Mouse (Mus musculus): ENCODE data around the gene Hist1h3c. TPM values are rescaled to one million over a fixed set of nuclear protein-coding genes. Genes with fewer than 3 reads are reported as not detected.
A peak's percentile ranks its signal among the peaks of the same experiment; 100 is the strongest.

Gene Hist1h3c
- total RNA-seq, 2 experiments from 2014 or later = 2.5 to 3.4 TPM

DNA sequence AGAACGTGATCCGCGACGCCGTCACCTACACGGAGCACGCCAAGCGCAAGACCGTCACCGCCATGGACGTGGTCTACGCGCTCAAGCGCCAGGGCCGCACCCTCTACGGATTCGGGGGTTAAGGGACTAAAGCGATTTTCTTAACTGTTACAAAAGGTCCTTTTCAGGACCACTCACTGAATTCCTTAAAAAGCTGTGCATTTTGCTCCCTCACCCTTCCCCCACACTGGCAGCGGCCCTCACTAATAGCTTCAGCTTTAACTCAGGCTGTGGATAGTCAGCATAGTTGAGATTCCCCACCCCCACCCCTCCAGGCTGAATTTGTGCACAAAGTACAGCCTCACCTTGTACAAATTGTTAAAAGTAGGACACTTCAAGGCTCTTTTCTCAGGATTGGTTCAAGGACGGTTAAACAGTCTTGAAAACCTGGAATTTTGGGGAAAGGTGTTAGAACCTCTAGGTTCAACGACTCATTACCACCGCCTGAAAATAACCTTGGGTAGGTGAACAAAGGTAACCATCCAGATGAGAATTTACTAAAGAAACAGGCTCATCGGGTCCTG is 11.9 kb upstream of the Hist1h3c start:
- no peak for DNase-seq

DNA sequence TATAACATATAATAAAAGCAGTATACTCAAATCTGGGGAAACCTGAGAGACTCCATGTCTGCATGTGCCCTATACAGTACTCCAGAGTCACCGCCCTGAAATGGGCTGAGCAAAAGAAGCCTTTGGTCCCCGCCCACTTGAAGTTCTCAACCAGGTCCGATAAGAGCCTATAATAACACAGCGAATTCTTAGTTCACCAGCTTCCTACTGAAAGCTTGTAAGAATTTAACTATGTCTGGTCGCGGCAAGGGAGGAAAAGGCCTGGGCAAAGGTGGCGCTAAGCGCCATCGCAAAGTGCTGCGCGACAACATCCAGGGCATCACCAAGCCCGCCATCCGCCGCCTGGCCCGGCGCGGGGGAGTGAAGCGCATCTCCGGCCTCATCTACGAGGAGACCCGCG is 11.4 kb upstream of the Hist1h3c start, which contains the start of gene Hist1h4b:
TSS of gene Hist1h4b (plus strand) at position 224 of the 400 bp plus-strand sequence.
- peak; percentile 90 to 91 for DNase-seq

DNA sequence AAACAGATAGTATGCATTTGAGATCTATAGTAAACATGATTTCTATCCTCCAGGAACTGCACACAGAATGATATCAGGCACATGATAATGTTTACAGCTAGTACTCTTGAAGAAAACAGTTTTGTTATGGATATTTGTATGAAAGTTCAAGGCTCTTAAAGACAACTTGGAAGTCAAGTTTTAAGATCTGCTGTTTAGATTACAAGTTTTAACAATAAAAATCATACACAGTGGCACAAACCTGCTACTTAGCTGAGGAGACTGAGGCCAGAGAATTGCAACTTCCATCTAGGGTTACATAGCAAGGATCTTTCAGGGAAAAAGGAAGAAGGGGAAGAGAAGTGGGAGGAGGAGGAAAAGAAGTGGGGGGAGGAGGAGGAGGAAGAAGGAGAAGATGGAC is 9.6 kb upstream of the Hist1h3c start:
- DNase-seq = no peak

DNA sequence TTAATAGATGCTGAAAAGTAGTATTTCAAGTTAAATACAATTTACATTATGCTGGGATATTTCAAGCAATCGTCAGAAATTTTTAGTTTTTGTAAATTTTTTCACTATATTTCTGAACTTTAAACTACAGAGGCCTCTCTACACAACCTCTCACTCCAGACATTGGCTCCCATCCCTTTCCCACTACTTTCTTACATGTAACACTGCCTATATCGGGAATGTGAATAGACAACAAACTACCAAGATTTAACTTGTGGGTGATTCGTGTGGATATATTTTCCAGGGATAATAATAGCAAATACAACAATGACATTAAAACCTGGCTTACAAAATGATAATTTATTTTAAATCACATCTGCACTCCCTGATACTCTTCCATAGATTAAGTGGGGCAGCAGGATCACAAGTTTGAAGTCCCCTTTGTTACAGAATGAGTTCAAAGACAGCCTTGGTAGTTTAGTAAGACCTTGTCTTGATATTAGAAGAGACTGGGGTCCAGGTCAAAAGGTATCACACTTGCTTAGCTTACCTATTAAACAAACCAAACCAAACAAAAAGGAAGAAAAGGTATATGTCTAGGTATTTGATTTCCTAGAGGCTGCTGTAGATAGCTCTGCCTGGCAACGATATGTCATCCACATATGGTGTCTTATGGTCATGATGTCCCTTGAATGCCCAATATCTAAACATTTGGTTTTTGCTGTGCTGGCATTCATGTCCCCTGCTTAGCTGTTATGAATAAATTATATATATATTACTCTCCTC is 8.1 kb upstream of the Hist1h3c start:
- no peak for DNase-seq

DNA sequence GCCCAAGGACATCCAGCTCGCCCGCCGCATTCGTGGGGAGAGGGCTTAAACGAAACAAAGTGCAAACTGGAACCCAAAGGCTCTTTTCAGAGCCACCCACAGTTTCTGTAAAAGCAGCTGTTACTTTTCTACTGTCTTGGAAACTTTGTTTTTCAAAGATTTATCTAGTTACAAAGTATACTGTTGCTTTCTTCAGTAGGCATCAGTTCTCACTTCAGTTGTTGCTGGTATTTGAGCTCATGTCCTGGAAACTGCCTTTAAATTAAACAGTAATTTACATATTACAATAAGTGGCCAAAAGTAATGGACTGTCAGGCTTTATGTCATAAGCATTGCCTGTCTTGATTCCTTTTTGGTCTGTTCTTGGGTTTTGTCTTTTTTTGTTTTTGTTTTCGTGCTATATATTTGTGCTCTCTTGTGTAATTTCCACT is 7.4 kb upstream of the Hist1h3c start:
- no peak for DNase-seq

DNA sequence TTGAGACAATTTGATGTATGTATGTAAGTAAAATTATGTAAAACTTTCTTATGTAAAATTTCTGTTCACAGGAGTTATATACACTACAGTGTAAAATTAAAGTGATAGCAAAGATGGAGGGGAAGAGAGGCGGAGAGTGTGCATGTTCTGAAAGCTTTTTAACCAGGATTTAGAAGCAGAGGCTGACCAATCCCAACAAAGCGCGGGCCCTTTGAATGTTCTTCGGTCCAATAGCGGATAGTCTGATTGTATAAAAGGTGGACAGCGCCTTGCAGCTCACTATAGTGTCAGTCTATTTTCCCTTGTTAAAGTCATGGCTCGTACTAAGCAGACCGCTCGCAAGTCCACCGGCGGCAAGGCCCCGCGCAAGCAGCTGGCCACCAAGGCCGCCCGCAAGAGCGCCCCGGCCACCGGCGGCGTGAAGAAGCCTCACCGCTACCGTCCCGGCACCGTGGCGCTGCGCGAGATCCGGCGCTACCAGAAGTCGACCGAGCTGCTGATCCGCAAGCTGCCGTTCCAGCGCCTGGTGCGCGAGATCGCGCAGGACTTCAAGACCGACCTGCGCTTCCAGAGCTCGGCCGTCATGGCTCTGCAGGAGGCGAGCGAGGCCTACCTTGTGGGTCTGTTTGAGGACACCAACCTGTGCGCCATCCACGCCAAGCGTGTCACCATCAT is 6.8 kb upstream of the Hist1h3c start, which contains the start of gene Hist1h3b:
TSS of gene Hist1h3b (plus strand) at position 201 of the 675 bp plus-strand sequence.
- DNase-seq = peak; percentile 80 to 89

DNA sequence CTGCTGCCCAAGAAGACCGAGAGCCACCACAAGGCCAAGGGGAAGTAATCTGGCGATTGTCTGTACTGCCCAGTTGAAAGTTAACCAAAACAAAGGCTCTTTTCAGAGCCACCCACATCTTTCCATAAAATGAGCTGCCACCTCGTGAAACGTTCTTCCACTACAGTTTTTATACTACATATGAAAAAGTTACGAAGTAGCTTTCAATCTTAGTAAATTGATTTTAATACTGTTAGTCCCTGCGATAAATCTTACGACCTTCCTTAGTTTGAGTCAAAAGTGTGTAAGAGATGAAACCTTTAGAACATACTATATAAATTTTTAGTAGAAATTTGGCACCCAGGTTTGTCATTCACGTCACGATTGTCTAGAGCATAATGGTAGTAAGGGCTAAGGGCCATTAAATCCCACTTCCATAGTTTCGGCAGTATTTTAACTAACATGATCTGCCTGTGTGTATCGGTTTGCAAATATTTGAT is 6.1 kb upstream of the Hist1h3c start:
- DNase-seq = no peak

DNA sequence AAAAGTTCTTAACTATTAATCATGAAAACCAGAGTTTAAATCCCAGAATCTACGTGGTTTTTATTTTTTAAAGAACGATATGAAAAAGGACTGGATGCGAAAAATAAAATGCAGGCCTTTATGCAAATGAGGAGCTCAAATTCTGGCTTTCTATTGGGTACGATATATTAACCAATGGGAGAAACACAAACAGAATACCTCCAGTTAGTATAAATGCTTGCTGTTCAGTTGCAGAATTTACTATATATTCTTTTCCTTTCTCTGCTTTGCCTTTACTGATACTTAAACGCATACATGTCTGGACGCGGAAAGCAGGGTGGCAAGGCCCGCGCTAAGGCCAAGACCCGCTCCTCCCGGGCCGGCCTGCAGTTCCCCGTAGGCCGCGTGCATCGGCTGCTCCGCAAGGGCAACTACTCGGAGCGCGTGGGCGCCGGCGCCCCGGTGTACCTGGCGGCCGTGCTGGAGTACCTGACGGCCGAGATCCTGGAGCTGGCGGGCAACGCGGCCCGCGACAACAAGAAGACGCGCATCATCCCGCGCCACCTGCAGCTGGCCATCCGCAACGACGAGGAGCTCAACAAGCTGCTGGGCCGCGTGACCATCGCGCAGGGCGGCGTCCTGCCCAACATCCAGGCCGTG is 5.6 kb upstream of the Hist1h3c start, which contains the start of gene Hist1h2ab:
TSS of gene Hist1h2ab (plus strand) at position 288 of the 639 bp plus-strand sequence.
- DNase-seq = peak; percentile 42 to 54

DNA sequence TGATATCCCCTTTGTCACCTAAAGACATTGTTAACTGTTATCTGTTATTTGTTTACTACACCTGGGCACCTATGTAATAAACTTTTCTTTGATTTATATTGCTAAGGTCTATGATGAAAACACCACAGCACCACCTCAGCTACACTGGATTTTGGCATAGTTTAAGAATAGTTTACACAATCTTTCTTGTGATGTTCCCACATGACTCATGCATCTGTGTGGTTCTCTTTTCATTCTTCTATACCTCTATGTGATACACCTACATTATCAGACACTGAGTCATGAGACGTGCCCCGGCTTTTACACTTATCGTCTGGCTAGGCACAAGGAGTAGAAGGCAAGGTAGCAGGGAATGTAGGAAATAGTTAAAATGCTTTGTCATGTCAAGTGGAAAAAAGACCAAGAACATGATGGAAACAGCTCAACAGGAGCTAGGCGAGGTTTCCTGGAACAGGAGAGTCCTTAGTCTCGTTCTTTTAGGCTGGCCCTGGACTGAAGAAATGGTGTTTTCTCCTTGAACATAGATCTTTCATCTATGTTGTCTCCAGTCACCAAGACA is 4.2 kb upstream of the Hist1h3c start:
- no peak for DNase-seq

DNA sequence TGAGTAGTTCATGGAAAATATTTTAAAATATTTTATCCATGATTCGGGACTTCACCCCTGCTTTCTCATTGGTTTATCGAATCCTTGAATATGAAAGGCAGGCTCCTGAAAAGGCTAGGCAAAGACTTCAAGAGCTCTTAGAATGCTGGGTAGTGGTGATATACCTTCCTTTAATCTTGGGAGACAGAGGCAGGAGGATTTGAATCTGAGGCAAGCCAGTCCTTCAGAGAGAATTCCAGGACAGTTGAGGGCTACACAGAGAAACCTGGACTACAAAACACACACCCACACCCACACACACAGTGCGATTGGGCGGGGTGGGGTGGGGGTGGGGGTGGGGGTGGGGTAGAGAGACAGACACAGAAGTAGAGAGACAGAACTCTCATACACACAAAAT is 2.5 kb upstream of the Hist1h3c start:
- no peak for DNase-seq

DNA sequence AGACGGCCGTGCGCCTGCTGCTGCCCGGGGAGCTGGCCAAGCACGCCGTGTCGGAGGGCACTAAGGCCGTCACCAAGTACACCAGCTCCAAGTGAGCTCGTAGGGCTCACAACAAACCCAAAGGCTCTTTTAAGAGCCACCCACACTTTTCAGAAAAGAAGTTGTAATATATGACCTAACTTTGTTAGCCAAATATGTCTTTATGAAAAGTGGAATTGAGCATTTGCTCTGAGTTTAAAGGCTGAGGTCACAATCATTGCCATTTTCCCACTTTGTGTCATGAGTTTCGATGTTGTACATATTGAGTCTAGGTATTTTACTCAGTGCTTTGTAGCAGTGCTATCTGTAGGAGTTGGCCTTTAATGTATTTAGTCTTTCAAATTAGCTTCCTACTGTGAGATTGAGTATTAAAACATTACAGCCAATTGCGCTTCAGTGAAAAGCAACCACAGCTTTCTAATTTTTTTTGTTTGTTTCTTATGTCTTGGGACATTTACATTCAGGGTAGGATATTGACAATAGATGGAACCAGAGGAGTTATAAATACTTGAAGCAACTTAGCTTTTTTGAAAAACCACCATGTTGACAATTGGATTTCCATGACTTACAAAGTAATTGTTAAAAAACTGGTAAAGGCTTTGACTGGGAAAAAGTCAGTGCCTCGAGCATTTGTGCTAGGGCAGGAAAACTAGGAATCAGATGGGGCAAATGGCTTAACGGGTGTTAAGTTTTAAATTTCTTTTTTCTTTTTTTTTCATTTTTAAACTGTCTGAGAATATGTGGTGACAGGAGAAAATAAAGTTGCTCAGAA is 1.9 kb upstream of the Hist1h3c start:
- no peak for DNase-seq

DNA sequence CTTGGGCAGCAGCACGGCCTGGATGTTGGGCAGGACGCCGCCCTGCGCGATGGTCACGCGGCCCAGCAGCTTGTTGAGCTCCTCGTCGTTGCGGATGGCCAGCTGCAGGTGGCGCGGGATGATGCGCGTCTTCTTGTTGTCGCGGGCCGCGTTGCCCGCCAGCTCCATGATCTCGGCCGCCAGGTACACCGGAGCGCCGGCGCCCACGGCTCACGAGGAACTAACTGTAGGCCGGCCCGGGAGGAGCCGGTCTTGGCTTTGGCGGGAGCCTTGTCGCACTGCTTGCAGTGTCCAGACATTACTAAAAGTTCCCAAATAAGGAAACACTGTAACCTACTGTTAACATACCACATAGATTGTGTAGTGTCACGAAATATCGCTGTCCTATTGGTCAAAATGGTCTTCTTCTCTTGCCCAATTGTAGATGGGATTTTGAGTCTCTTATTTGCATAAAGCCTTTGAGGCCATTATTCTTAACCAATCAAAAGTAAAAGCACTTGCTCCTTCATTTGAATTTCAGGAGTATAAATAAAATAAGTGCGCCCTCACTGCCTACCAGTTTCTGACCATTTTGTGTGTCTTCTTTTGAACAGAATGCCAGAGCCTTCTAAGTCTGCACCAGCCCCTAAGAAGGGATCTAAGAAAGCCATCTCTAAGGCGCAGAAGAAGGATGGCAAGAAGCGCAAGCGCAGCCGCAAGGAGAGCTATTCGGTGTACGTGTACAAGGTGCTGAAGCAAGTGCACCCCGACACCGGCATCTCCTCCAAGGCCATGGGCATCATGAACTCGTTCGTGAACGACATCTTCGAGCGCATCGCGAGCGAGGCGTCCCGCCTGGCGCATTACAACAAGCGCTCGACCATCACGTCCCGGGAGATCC is 1.0 kb upstream of the Hist1h3c start, which contains the start of gene Hist1h2bb:
TSS of gene Hist1h2bb (plus strand) at position 534 of the 880 bp plus-strand sequence.
- DNase-seq = peak; percentile 83 to 85

DNA sequence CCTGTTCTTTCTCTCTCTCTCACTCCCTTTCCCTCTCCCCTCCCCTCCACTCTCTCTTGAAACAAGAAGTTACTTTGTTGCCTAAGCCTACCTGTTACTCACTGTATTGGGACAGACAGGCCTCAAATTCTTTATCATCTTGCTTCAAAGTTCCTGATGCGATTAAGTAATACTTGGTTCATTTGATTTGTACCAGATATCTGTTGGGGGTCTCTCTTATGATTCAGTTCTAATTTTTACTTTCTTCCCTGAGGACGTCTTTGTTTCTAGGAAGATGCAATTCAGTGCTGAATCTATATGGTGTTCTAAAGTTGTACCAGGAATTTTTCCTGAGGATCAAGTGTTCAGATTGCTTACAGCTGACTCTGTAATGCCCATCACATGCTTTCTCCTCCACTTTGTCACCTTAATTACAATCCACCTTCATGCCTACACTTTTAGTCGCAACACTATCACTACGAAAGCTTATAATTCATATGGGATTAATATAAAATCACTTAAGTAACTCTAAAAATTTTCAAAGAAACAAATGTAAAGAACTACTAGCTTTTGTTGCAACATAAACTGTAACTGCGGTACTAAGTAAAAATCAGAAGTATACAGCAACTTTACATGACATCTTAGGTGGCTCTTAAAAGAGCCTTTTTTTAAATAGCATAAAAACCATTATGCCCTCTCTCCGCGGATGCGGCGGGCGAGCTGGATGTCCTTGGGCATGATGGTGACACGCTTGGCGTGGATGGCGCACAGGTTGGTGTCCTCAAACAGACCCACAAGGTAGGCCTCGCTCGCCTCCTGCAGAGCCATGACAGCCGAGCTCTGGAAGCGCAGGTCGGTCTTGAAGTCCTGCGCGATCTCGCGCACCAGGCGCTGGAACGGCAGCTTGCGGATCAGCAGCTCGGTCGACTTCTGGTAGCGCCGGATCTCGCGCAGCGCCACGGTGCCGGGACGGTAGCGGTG is 701 bp downstream of the Hist1h3c start:
- DNase-seq = no peak

DNA sequence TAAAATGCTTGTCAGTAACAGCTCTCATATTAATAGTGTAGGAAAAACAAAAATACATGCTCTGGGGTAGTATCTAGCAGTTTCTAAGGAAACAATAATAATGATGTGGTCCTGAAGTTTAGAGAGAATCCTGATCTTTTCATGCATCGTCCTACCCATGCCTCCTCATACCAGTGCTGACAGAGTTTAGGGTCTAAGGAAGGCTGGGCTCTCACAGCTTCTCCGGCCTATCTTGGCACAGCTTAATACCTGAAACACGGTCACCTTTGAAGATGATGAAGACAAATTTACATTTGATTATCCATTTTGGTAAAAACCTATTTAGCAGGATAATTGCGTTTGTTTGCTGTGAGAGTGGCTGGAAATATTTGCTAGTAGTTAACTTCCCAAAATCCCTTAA is 1.4 kb downstream of the Hist1h3c start:
- no peak for DNase-seq

DNA sequence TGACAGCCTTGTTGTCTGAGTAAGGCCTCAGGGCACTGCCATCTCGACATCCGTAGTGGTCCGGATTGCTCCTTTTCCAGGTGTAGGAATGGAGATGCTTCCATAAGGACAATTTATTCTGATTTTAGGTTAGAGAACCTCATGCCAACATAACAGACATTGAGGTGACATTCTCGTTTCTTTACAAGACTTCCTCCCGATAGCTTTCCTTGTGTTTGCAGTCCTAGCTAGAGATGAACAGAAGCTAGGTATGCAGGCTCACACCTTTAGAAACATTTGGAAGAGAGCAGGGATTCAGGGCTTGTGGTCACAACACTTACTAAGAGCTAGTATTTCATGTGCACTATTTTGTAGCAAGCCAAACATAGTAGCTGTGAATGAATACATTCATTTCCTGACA is 2.2 kb downstream of the Hist1h3c start:
- DNase-seq = no peak

DNA sequence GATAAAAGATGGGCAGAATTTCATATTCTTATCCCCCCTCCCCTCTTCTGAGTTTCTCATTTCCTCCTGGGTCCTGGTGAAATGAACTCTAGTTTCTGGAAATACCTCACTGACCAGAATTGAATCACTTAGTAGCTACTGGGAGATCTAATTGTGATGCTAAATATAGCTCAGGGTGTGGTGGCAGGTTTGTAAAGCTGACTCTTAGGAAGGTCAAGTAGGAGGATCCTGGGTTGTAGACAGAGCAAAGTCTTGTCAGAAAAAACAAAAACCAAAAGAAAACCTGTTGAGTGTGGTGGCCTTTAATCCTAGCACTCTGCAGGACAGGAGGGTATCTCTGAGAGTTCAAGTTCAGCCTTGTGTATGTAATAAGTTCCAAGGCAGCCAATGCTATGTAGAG is 3.4 kb downstream of the Hist1h3c start:
- DNase-seq = no peak

DNA sequence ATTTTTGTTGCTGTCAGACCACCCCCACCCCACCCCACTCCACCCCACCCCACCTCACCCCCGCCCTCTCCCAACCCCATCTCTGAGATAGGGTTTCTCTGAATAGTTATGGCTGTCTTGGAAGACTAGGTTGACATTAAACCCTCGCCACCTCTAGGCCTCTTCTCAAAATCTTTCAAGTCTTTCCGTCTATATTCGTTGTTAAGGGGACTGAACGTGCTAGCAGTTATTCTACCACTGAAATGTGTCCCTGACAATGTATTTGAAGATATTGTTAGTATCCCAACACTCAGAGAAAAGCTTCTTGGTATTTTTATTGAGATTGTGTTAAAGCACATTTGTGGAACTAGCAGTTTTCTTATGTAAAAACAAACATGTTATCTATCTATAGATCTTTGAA is 4.5 kb downstream of the Hist1h3c start:
- no peak for DNase-seq

DNA sequence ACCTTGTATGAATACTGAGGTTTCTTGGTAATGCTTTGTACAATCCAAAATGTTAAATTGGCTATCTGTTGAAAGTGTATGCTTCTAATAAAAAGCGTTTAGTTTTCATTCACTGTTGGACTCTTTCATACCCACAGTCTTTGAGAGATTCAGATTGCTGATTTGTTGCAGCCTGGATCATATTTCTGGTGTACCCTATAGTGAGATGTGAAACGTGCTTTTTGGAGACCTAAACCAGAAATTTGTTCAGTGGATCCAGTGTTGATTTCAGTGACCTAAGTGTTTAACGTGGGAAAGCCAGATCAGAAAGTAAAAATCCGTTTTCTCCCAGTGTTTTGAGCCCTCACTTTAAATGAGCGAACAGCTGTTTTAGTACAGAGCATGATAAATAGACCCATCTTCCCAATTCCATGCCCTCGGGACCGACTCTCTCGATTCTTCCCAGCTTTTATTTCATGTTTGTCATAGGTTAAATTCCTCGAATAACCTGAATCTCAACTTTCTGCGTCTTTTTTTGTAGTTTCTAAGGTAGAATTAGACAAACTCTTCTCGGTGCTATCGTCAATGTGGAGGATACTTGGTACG is 5.1 kb downstream of the Hist1h3c start:
- peak in 1 of 2 experiments; percentile 43 for DNase-seq

DNA sequence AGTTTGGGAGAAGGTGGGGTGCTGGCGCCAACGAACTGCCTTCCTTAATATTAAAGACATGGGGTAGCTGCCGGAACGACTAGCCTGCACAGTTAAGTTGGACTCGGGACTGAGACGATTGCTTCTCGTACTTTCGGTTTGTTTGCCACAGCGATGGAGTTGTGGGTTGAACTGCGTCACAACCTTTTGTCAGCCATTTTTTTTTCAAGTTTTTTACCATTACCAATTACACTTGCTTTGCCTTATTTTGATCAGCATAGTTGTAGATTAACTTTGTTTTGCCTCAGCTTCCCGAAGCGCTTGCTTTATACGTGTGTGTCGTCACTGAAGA is 5.5 kb downstream of the Hist1h3c start:
- no peak for DNase-seq
